Mouse (Mus musculus): ENCODE data around the gene Socs5. TPM values are rescaled to one million over a fixed set of nuclear protein-coding genes. Genes with fewer than 3 reads are reported as not detected.

Gene Socs5
- polyA plus RNA-seq, 1 experiment: 11.5 TPM

DNA sequence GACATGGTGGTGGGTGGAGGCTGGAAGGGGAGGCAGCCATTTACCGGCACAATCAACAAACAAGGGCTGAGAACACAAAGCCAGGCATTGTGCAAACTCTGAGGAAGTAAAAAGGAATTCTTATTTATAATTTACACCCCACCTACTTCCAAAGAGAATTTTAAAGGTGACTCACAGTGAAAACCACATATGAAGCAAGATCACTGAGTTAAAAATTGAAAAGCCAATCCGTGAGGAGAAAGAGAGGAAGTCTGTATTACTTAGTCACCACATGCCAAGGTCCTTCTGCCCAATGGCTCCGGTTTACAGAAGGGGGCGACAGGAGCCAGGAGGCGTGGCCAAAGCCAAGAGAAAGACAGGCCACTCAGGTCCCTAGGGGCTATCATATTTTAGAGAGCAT is 62.9 kb downstream of the Socs5 start:
- TF ChIP-seq CTCF (IDR thresholded peaks at IDR 0.05; ENCODE audit: low read depth, low read length) (no peak), EP300 (IDR thresholded peaks at IDR 0.05; ENCODE audit: insufficient read depth, low read depth, low read length) (no peak), POLR2A (IDR thresholded peaks at IDR 0.05; ENCODE audit: insufficient read depth, low read length) (no peak)
- Histone ChIP-seq H3K4me1 (ENCODE audit: control insufficient read depth, insufficient read depth, low read length) (no peaks in the 10 kb centered on the region), H3K27me3 (ENCODE audit: control insufficient read depth, insufficient read depth, low read length, poor library complexity, severe bottlenecking) (no peaks in the 10 kb centered on the region), H3K9me3 (replicated peaks; ENCODE audit: control insufficient read depth, insufficient read depth, low read length, poor library complexity, severe bottlenecking) (no peaks in the 10 kb centered on the region), H3K9ac (ENCODE audit: low read depth, poor library complexity, severe bottlenecking) (no peak overlapping the region), H3K4me3 (ENCODE audit: low read depth, low read length) (no peak overlapping the region), H3K36me3 (ENCODE audit: control insufficient read depth, insufficient read depth, low read length, poor library complexity, severe bottlenecking) (no peaks in the 10 kb centered on the region), H3K27ac (ENCODE audit: insufficient read depth, low read length) (no peak overlapping the region)

DNA sequence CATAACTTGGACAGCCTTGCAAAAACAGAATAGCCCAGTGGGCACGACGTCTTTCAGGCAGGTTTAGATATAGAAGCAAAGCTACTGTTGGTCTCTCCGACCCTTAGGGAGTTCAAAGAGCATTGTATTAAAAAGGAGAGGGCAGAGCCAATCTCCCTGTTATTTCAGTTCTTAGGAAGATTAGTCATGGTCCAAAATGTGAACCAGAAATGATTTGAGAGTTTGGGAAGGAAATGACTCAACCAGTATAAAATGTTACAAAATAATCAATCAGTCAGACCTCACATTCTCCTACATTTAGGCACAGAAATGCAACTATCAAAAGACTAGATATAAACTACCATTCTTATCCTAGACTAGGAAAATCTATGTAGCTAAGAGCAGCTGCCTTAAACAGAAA is 64.6 kb downstream of the Socs5 start:
- no peaks in the 10 kb centered on the region for H3K27me3 ChIP-seq (ENCODE audit: control insufficient read depth, insufficient read depth, low read length, poor library complexity, severe bottlenecking)
- no peak overlapping the region for H3K4me3 ChIP-seq (ENCODE audit: low read depth, low read length)
- H3K27ac ChIP-seq (ENCODE audit: insufficient read depth, low read length): no peak overlapping the region
- no peak for TF ChIP-seq EP300 (IDR thresholded peaks at IDR 0.05; ENCODE audit: insufficient read depth, low read depth, low read length)
- TF ChIP-seq POLR2A (IDR thresholded peaks at IDR 0.05; ENCODE audit: insufficient read depth, low read length): no peak
- TF ChIP-seq CTCF (IDR thresholded peaks at IDR 0.05; ENCODE audit: low read depth, low read length): no peak
- no peaks in the 10 kb centered on the region for H3K4me1 ChIP-seq (ENCODE audit: control insufficient read depth, insufficient read depth, low read length)
- no peaks in the 10 kb centered on the region for H3K9me3 ChIP-seq (replicated peaks; ENCODE audit: control insufficient read depth, insufficient read depth, low read length, poor library complexity, severe bottlenecking)
- H3K9ac ChIP-seq (ENCODE audit: low read depth, poor library complexity, severe bottlenecking): no peak overlapping the region
- H3K36me3 ChIP-seq (ENCODE audit: control insufficient read depth, insufficient read depth, low read length, poor library complexity, severe bottlenecking): no peaks in the 10 kb centered on the region

DNA sequence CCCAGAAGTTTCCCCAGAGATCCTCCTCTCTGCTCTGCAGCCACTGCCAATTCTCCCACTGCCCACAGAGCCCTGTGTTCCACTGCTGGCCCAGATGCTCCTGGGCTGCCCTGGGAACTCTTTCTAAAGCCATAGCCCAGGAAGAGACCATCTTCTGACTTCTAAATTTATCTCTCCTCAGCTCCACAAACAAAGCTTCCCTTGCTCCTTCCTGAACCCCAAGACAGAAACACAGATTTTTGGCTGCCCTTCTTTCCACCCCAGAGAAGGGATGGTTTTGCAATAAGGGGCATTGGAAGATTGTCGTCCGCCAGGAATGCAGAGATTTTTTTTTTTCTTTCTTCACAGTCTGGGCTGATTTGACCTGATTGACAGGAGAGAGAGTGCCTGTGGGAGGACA is 66.5 kb downstream of the Socs5 start:
- TF ChIP-seq CTCF (IDR thresholded peaks at IDR 0.05; ENCODE audit: low read depth, low read length) (no peak), EP300 (IDR thresholded peaks at IDR 0.05; ENCODE audit: insufficient read depth, low read depth, low read length) (no peak), POLR2A (IDR thresholded peaks at IDR 0.05; ENCODE audit: insufficient read depth, low read length) (no peak)
- Histone ChIP-seq H3K4me1 (ENCODE audit: control insufficient read depth, insufficient read depth, low read length) (no peaks in the 10 kb centered on the region), H3K27me3 (ENCODE audit: control insufficient read depth, insufficient read depth, low read length, poor library complexity, severe bottlenecking) (no peaks in the 10 kb centered on the region), H3K27ac (ENCODE audit: insufficient read depth, low read length) (no peak overlapping the region), H3K36me3 (ENCODE audit: control insufficient read depth, insufficient read depth, low read length, poor library complexity, severe bottlenecking) (no peaks in the 10 kb centered on the region), H3K9me3 (replicated peaks; ENCODE audit: control insufficient read depth, insufficient read depth, low read length, poor library complexity, severe bottlenecking) (no peaks in the 10 kb centered on the region), H3K9ac (ENCODE audit: low read depth, poor library complexity, severe bottlenecking) (no peak overlapping the region), H3K4me3 (ENCODE audit: low read depth, low read length) (no peak overlapping the region)

DNA sequence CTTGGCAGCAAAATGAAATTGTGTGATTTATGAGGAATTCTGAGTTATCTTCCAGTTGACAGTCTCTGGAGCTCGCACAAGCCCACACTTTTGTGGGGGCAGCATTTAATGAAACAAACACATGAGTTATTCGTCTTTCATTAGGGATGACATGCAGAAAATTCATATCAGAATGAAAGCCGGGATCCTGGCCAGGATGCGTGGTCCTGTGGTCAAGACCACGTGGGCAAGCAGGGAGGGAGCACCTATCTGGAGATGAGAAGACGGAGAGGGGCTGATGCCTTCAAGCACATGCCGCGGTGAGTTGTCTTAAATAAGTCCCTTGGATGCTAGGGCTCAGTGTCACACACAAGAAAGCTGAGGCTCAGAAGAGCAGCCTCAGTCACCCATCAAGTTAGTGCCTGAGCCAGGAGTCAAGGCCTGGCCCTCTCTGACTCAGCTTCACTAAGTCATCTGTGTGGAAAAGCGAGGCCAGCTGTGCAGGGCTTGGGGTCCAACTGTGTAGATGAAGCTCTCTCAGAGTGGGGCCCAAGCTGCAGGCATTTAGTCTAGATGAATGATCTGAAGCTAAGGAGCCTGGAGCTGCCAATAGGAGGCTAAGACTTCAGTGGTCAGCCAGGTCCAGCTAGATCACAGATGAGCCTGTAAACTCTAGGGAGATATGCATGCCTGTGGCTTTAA is 67.3 kb downstream of the Socs5 start:
- TF ChIP-seq POLR2A (IDR thresholded peaks at IDR 0.05; ENCODE audit: insufficient read depth, low read length) (no peak), CTCF (IDR thresholded peaks at IDR 0.05; ENCODE audit: low read depth, low read length) (no peak), EP300 (IDR thresholded peaks at IDR 0.05; ENCODE audit: insufficient read depth, low read depth, low read length) (no peak)
- Histone ChIP-seq H3K9ac (ENCODE audit: low read depth, poor library complexity, severe bottlenecking) (no peak overlapping the region), H3K4me1 (ENCODE audit: control insufficient read depth, insufficient read depth, low read length) (peaks cover 2% of the 10 kb centered on the region), H3K9me3 (replicated peaks; ENCODE audit: control insufficient read depth, insufficient read depth, low read length, poor library complexity, severe bottlenecking) (no peaks in the 10 kb centered on the region), H3K27me3 (ENCODE audit: control insufficient read depth, insufficient read depth, low read length, poor library complexity, severe bottlenecking) (no peaks in the 10 kb centered on the region), H3K4me3 (ENCODE audit: low read depth, low read length) (no peak overlapping the region), H3K27ac (ENCODE audit: insufficient read depth, low read length) (no peak overlapping the region), H3K36me3 (ENCODE audit: control insufficient read depth, insufficient read depth, low read length, poor library complexity, severe bottlenecking) (no peaks in the 10 kb centered on the region)

DNA sequence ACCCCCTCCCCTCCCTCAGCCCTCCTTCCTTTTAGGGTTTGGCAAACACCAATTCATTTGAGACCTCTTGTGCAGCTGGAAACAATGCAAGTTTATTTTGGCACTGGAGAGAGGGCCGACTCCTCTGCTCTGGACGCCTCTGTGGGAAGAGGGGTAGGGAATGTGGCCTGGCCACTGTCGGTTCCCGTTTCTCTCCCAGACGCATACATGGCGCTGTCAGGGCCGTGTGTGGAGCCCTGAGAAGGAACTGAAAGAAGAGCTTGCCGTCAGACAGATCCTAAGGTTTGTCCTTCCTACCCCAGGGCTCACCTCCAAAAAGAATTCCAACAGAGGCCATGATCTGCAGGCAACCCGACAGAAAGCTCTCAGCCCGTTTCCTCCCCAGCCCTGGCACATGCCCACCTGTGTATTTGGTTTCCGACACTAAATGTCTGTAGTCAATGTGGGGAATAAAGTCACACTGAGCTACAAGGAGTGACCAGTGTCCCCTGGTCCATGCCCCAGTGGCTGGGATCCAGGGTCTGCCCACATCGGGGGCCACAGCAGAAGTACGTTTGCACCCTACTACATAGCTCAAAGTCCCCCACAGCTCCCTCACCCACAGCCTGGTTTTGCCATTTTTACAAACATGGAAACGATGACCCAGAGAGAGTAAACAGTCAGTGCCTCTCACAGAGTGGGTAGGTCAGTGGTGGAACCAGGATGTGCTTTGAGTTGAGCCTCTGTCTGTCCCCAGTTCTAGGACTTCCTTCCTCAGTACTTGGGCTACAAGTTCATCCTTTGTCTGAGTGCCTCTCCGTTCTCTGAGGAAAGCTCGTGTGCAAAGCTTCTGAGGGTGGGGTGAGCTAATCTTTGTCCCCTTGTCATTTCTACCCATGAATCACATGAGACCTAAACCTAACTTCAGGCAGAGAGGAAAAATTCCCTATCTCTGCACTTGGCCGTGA is 68.9 kb downstream of the Socs5 start:
- Histone ChIP-seq H3K4me3 (ENCODE audit: low read depth, low read length) (no peak overlapping the region), H3K9ac (ENCODE audit: low read depth, poor library complexity, severe bottlenecking) (no peak overlapping the region), H3K4me1 (ENCODE audit: control insufficient read depth, insufficient read depth, low read length) (peaks cover 3% of the 10 kb centered on the region), H3K27me3 (ENCODE audit: control insufficient read depth, insufficient read depth, low read length, poor library complexity, severe bottlenecking) (no peaks in the 10 kb centered on the region), H3K27ac (ENCODE audit: insufficient read depth, low read length) (no peak overlapping the region), H3K36me3 (ENCODE audit: control insufficient read depth, insufficient read depth, low read length, poor library complexity, severe bottlenecking) (no peaks in the 10 kb centered on the region), H3K9me3 (replicated peaks; ENCODE audit: control insufficient read depth, insufficient read depth, low read length, poor library complexity, severe bottlenecking) (no peaks in the 10 kb centered on the region)
- no peak for TF ChIP-seq EP300 (IDR thresholded peaks at IDR 0.05; ENCODE audit: insufficient read depth, low read depth, low read length)
- no peak for TF ChIP-seq POLR2A (IDR thresholded peaks at IDR 0.05; ENCODE audit: insufficient read depth, low read length)
- TF ChIP-seq CTCF (IDR thresholded peaks at IDR 0.05; ENCODE audit: low read depth, low read length): no peak

All from ES-Bruce4 (cell line).